Mouse (Mus musculus) ES-Bruce4 (cell line): Measurements from ENCODE around the gene Ryr2.

Experiments used
- CTCF ChIP-seq: IDR thresholded peaks from one replicate; pipeline ENCODE4 v1.8.1; 2011; ENCODE audit warnings: low read depth, low read length
- EP300 ChIP-seq: IDR thresholded peaks from 2 replicates; pipeline ENCODE4 v1.6.1; 2011; ENCODE audit warnings: low read depth, low read length; ENCODE audit not compliant: insufficient read depth
- POLR2A ChIP-seq: IDR thresholded peaks from one replicate; pipeline ENCODE4 v1.8.1; 2011; ENCODE audit warnings: low read length; ENCODE audit not compliant: insufficient read depth

DNA sequence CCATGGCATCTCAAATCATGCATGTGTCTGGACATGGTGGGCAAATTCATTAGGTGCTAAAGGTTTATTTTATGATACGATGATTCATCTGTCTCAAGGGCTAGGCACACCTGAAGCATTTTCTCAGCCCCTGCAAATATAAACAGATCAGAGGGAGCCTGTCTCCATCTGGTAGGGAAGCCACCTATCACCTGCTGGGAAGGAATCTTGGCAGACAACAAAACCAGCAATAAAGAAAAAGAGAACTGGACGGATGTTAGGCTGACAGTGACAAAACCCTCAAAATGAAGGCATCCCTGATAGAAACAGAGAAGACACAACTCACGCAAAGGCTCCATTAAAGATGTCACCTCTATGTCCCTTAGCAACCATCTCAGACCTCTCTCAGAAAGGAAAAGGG, 3.7 kb downstream of the Ryr2 start:
- TF ChIP-seq CTCF, result no peak
- no peak for TF ChIP-seq POLR2A
- no peak for TF ChIP-seq EP300
